Mouse (Mus musculus): ENCODE results near the gene Bod1l.

Bod1l gene

GRCm38 (mm10) chr5:41844147-41844529 lies at the start of gene Bod1l:
Gene Bod1l, minus strand, starts transcription at chr5:41844315.
- DNase-seq = peak; percentile 98

- DNase-seq = no peak
Measured at GRCm38 (mm10) chr5:41893351-41893750, 49.2 kb upstream of the Bod1l start.

GRCm38 (mm10) chr5:41890871-41891270 lies 46.8 kb upstream of the Bod1l start:
- no peak for DNase-seq

- DNase-seq = no peak
Measured at GRCm38 (mm10) chr5:41889245-41889849, 45.2 kb upstream of the Bod1l start.

- DNase-seq = peak; percentile 35
Measured at GRCm38 (mm10) chr5:41888834-41889233, 44.7 kb upstream of the Bod1l start.

GRCm38 (mm10) chr5:41887738-41888137 lies 43.6 kb upstream of the Bod1l start:
- DNase-seq = peak; percentile 68

GRCm38 (mm10) chr5:41884563-41884962 lies 40.4 kb upstream of the Bod1l start:
- DNase-seq = peak; percentile 25

- no peak for DNase-seq
Measured at GRCm38 (mm10) chr5:41871164-41871563, 27.0 kb upstream of the Bod1l start.

- no peak for DNase-seq
Measured at GRCm38 (mm10) chr5:41855781-41856180, 11.7 kb upstream of the Bod1l start.

- no peak for DNase-seq
Measured at GRCm38 (mm10) chr5:41845558-41845937, 1.4 kb upstream of the Bod1l start.

- DNase-seq = no peak
Measured at GRCm38 (mm10) chr5:41844820-41845557, 874 bp upstream of the Bod1l start.

GRCm38 (mm10) chr5:41843419-41844146 lies 532 bp downstream of the Bod1l start:
- no peak for DNase-seq

GRCm38 (mm10) chr5:41842681-41843080 lies 1.4 kb downstream of the Bod1l start:
- DNase-seq = no peak

GRCm38 (mm10) chr5:41841735-41842134 lies 2.4 kb downstream of the Bod1l start:
- DNase-seq = no peak

- no peak for DNase-seq
Measured at GRCm38 (mm10) chr5:41830100-41830499, 14.0 kb downstream of the Bod1l start.

- no peak for DNase-seq
Measured at GRCm38 (mm10) chr5:41821158-41821557, 23.0 kb downstream of the Bod1l start.

GRCm38 (mm10) chr5:41820530-41820929 lies 23.6 kb downstream of the Bod1l start:
- DNase-seq = no peak

GRCm38 (mm10) chr5:41812516-41812915 lies 31.6 kb downstream of the Bod1l start:
- DNase-seq = no peak

- DNase-seq = no peak
Measured at GRCm38 (mm10) chr5:41811279-41811678, 32.8 kb downstream of the Bod1l start.

GRCm38 (mm10) chr5:41807383-41807782 lies 36.7 kb downstream of the Bod1l start:
- DNase-seq = no peak

GRCm38 (mm10) chr5:41806176-41806575 lies 37.9 kb downstream of the Bod1l start:
- DNase-seq = no peak

GRCm38 (mm10) chr5:41805085-41805484 lies 39.0 kb downstream of the Bod1l start:
- DNase-seq = no peak

GRCm38 (mm10) chr5:41804643-41805042 lies 39.5 kb downstream of the Bod1l start:
- DNase-seq = no peak

- DNase-seq = no peak
Measured at GRCm38 (mm10) chr5:41801622-41802021, 42.5 kb downstream of the Bod1l start.
